Mouse (Mus musculus) E14TG2a.4 (cell line): ENCODE measurements at regions not wholly inside any gene's neighbourhood (a gene's known extent, or its start where the extent isn't known, plus 50 kb on each side); places are given as distances from the start of the nearest gene placed in this dataset.

Experiments
- H3K27me3 ChIP-seq: 2 replicates; pipeline ENCODE4 v1.6.1; 2014; ENCODE audit warnings: low read length, control low read depth; ENCODE audit not compliant: insufficient read depth
- H3K36me3 ChIP-seq: 2 replicates; pipeline ENCODE4 v1.6.1; 2014; ENCODE audit warnings: low read length, control low read depth; ENCODE audit not compliant: insufficient read depth
- H3K4me1 ChIP-seq: replicated peaks from 2 replicates; pipeline ENCODE4 v1.6.1; 2014; ENCODE audit warnings: low read depth, low read length, control low read depth
- H3K4me3 ChIP-seq: replicated peaks from 2 replicates; pipeline ENCODE4 v1.5.1; 2014; ENCODE audit warnings: mild to moderate bottlenecking, low read length
- H3K9me3 ChIP-seq: 2 replicates; pipeline ENCODE4 v1.6.1; 2014; ENCODE audit warnings: low read length, control low read depth
- CTCF ChIP-seq: conservative IDR thresholded peaks from 2 replicates; pipeline ENCODE4 v1.5.1; 2014; ENCODE audit warnings: low read length
- NANOG ChIP-seq: IDR thresholded peaks from 2 replicates; pipeline ENCODE4 v1.6.1; 2014; ENCODE audit warnings: borderline replicate concordance, low read length, mixed read lengths

DNA sequence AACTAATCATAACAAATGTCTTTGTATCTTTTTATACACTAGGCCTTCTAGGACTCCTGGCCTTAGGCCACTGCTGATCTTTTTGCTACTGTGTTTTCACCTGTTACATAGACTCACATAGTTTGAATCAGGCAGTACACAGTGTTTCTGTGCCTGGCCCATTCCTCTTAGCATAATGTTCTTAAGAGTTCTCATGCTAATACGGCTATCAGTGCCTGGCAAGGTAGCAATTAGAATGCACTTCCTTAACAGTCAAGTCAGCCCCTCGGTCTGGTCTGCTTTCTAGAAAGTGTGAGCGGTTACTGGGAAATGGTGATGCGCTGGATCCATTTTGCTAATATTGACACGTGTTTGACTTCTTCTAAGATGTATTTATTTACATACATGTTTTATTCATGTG, 54.2 kb upstream of the Lep start:
- TF ChIP-seq CTCF: no peak
- peak; percentile 61; the same call in 1 of the 2 replicates for TF ChIP-seq NANOG
- peak overlapping the region; percentile 35; the same call in 1 of the 2 replicates for H3K4me3 ChIP-seq
- no peaks in the 10 kb centered on the region for H3K36me3 ChIP-seq
- peaks cover 58% of the 10 kb centered on the region for H3K4me1 ChIP-seq
- H3K27me3 ChIP-seq: peaks cover 5% of the 10 kb centered on the region; the same call in 1 of the 2 replicates
- peaks cover 16% of the 10 kb centered on the region for H3K9me3 ChIP-seq
